Mouse (Mus musculus): ENCODE results near the gene Mcm5. TPM values are rescaled to one million over a fixed set of nuclear protein-coding genes. Genes with fewer than 3 reads are reported as not detected.

The Mcm5 gene
- 3.4 and 4.3 TPM in 2 replicates for polyA plus RNA-seq (2021; fragmentation: Nextera tagmentation)
- long read RNA-seq, experiment 1, partial matches to known transcripts, result 1 of 6 reads
- long read RNA-seq, experiment 1, other reads (novel, unspliced or antisense), result 0 of 6 reads
- long read RNA-seq, experiment 2, transcript Mcm5-201 (17 exons, 3,381 nt), result major isoform, 21 of 28 reads
- long read RNA-seq, experiment 2, partial matches to known transcripts, result 3 of 28 reads
- long read RNA-seq, experiment 2, other reads (novel, unspliced or antisense), result 1 of 28 reads

GRCm38 (mm10) chr8:75109236-75109967, at the start of gene Mcm5:
Mcm5 (plus strand) TSS chr8:75109569.

GRCm38 (mm10) chr8:75093399-75094156, 15.8 kb upstream of the Mcm5 start, which contains the start of gene Hmox1:
Hmox1 (plus strand) TSS chr8:75093621.

Other genes with a start within 250 kb of the Mcm5 start
- not detected in 2 replicates for gene Isx, start 236.4 kb upstream of the Mcm5 start, polyA plus RNA-seq (2021; fragmentation: Nextera tagmentation)
- 33.2 and 34.3 TPM in 2 replicates for gene Hmgxb4, start 116.2 kb upstream of the Mcm5 start, polyA plus RNA-seq (2021; fragmentation: Nextera tagmentation)
- gene Tom1, start 75.9 kb upstream of the Mcm5 start, polyA plus RNA-seq (2021; fragmentation: Nextera tagmentation), result 61.2 and 64.5 TPM in 2 replicates
- 2.7 and 3.3 TPM in 2 replicates for gene Hmox1, start 15.9 kb upstream of the Mcm5 start, polyA plus RNA-seq (2021; fragmentation: Nextera tagmentation)
- gene Rasd2, start 104.4 kb downstream of the Mcm5 start, polyA plus RNA-seq (2021; fragmentation: Nextera tagmentation), result 24.6 and 27.9 TPM in 2 replicates